Mouse (Mus musculus): ENCODE data around the gene Senp5. TPM values are rescaled to one million over a fixed set of nuclear protein-coding genes. Genes with fewer than 3 reads are reported as not detected.
A peak's percentile ranks its signal among the peaks of the same experiment; 100 is the strongest.
"Not testable (repeated sequence)": the region's sequence is repeated elsewhere in the genome, so short reads cannot be mapped to it uniquely, and the experiment has no call there.

Senp5 gene
- total and polyA plus RNA-seq, 2 experiments from 2014 or later, result 12.8 to 23.3 TPM

- Histone ChIP-seq H3K9ac (replicated peaks; ENCODE audit: low read length, poor library complexity, severe bottlenecking) (peak overlapping the region; percentile 91), H3K4me2 (ENCODE audit: low read depth, low read length, poor library complexity, severe bottlenecking) (peak overlapping the region; percentile 89), H3K36me3 (ENCODE audit: insufficient read depth, low read length) (peaks cover 8% of the 10 kb centered on the region), H3K4me3 (ENCODE audit: low read depth, low read length) (peak overlapping the region; percentile 93), H3K27ac (ENCODE audit: low read depth, low read length) (peak overlapping the region; percentile 85), H3K4me1 (ENCODE audit: insufficient read depth, low read length) (peaks cover 17% of the 10 kb centered on the region), H3K9me3 (ENCODE audit: low read length) (no peaks in the 10 kb centered on the region), H3K27me3 (ENCODE audit: insufficient read depth, low read length) (no peaks in the 10 kb centered on the region)
- no peak for TF ChIP-seq CTCF (IDR thresholded peaks at IDR 0.05)
- DNase-seq (ENCODE audit: low spot score), result no peak
- 40% methylated on average over 8 of the region's 8 CpGs for WGBS
- ATAC-seq (ENCODE audit: low FRiP score), result no peak
Measured at GRCm38 (mm10) chr16:31947333-31947732, 55.8 kb downstream of the Senp5 start.

GRCm38 (mm10) chr16:31945986-31946385 is 57.1 kb downstream of the Senp5 start:
- H3K27me3 ChIP-seq (ENCODE audit: insufficient read depth, low read length); ATAC-seq (ENCODE audit: low FRiP score); H3K27ac ChIP-seq (ENCODE audit: low read depth, low read length); H3K9me3 ChIP-seq (ENCODE audit: low read length); H3K36me3 ChIP-seq (ENCODE audit: insufficient read depth, low read length); H3K9ac ChIP-seq (replicated peaks; ENCODE audit: low read length, poor library complexity, severe bottlenecking); DNase-seq (ENCODE audit: low spot score); H3K4me2 ChIP-seq (ENCODE audit: low read depth, low read length, poor library complexity, severe bottlenecking); H3K4me3 ChIP-seq (ENCODE audit: low read depth, low read length): not testable (repeated sequence)
- 91% methylated on average over 6 of the region's 6 CpGs for WGBS
- H3K4me1 ChIP-seq (ENCODE audit: insufficient read depth, low read length), result peaks cover 17% of the 10 kb centered on the region

- Histone ChIP-seq H3K27ac (ENCODE audit: low read depth, low read length) (no peak overlapping the region), H3K36me3 (ENCODE audit: insufficient read depth, low read length) (peaks cover 8% of the 10 kb centered on the region), H3K4me2 (ENCODE audit: low read depth, low read length, poor library complexity, severe bottlenecking) (no peak overlapping the region), H3K9me3 (ENCODE audit: low read length) (no peaks in the 10 kb centered on the region), H3K27me3 (ENCODE audit: insufficient read depth, low read length) (no peaks in the 10 kb centered on the region), H3K4me3 (ENCODE audit: low read depth, low read length) (no peak overlapping the region), H3K9ac (replicated peaks; ENCODE audit: low read length, poor library complexity, severe bottlenecking) (no peak overlapping the region), H3K4me1 (ENCODE audit: insufficient read depth, low read length) (peaks cover 17% of the 10 kb centered on the region)
- ATAC-seq (ENCODE audit: low FRiP score) (no peak), DNase-seq (ENCODE audit: low spot score) (no peak)
- TF ChIP-seq CTCF (IDR thresholded peaks at IDR 0.05), result no peak
- 86% methylated on average over 6 of the region's 6 CpGs for WGBS
Measured at GRCm38 (mm10) chr16:31945372-31945771, 57.7 kb downstream of the Senp5 start.

- Histone ChIP-seq H3K4me2 (ENCODE audit: low read depth, low read length, poor library complexity, severe bottlenecking) (no peak overlapping the region), H3K4me1 (ENCODE audit: insufficient read depth, low read length) (peaks cover 16% of the 10 kb centered on the region), H3K9me3 (ENCODE audit: low read length) (no peaks in the 10 kb centered on the region), H3K27ac (ENCODE audit: low read depth, low read length) (no peak overlapping the region), H3K9ac (replicated peaks; ENCODE audit: low read length, poor library complexity, severe bottlenecking) (no peak overlapping the region), H3K36me3 (ENCODE audit: insufficient read depth, low read length) (peaks cover 8% of the 10 kb centered on the region), H3K4me3 (ENCODE audit: low read depth, low read length) (no peak overlapping the region), H3K27me3 (ENCODE audit: insufficient read depth, low read length) (no peaks in the 10 kb centered on the region)
- no peak for TF ChIP-seq CTCF (IDR thresholded peaks at IDR 0.05)
- no peak for DNase-seq (ENCODE audit: low spot score)
- WGBS, result 89% methylated on average over 12 of the region's 12 CpGs
- no peak for ATAC-seq (ENCODE audit: low FRiP score)
Measured at GRCm38 (mm10) chr16:31944698-31945255, 58.3 kb downstream of the Senp5 start.

GRCm38 (mm10) chr16:31943980-31944379 is 59.1 kb downstream of the Senp5 start:
- H3K4me3 ChIP-seq (ENCODE audit: low read depth, low read length), result no peak overlapping the region
- WGBS, result 2% methylated on average over 10 of the region's 10 CpGs
- no peak overlapping the region for H3K27ac ChIP-seq (ENCODE audit: low read depth, low read length)
- H3K4me2 ChIP-seq (ENCODE audit: low read depth, low read length, poor library complexity, severe bottlenecking), result no peak overlapping the region
- no peaks in the 10 kb centered on the region for H3K27me3 ChIP-seq (ENCODE audit: insufficient read depth, low read length)
- ATAC-seq (ENCODE audit: low FRiP score) (no peak; the same call in 1 of the 2 replicates), DNase-seq (ENCODE audit: low spot score) (peak; percentile 84)
- peaks cover 12% of the 10 kb centered on the region for H3K4me1 ChIP-seq (ENCODE audit: insufficient read depth, low read length)
- no peaks in the 10 kb centered on the region for H3K9me3 ChIP-seq (ENCODE audit: low read length)
- H3K9ac ChIP-seq (replicated peaks; ENCODE audit: low read length, poor library complexity, severe bottlenecking), result no peak overlapping the region
- peaks cover 8% of the 10 kb centered on the region for H3K36me3 ChIP-seq (ENCODE audit: insufficient read depth, low read length)
- peak; percentile 83 for TF ChIP-seq CTCF (IDR thresholded peaks at IDR 0.05)

- 0 out of 2 replicates have a peak, but pooled peaks cover 2% of the 10 kb centered on the region for H3K4me1 ChIP-seq (ENCODE audit: insufficient read depth, low read length)
- H3K4me2 ChIP-seq (ENCODE audit: low read depth, low read length, poor library complexity, severe bottlenecking), result no peak overlapping the region
- H3K9me3 ChIP-seq (ENCODE audit: low read length), result no peaks in the 10 kb centered on the region
- no peak for TF ChIP-seq CTCF (IDR thresholded peaks at IDR 0.05)
- H3K9ac ChIP-seq (replicated peaks; ENCODE audit: low read length, poor library complexity, severe bottlenecking), result no peak overlapping the region
- no peaks in the 10 kb centered on the region for H3K27me3 ChIP-seq (ENCODE audit: insufficient read depth, low read length)
- ATAC-seq (ENCODE audit: low FRiP score) (no peak), DNase-seq (ENCODE audit: low spot score) (no peak)
- peaks cover 8% of the 10 kb centered on the region for H3K36me3 ChIP-seq (ENCODE audit: insufficient read depth, low read length)
- no peak overlapping the region for H3K4me3 ChIP-seq (ENCODE audit: low read depth, low read length)
- H3K27ac ChIP-seq (ENCODE audit: low read depth, low read length), result no peak overlapping the region
- WGBS, result 67% methylated on average over 2 of the region's 2 CpGs
Measured at GRCm38 (mm10) chr16:31940586-31940985, 62.5 kb downstream of the Senp5 start.
